Mouse (Mus musculus) gastrocnemius, postnatal 10 days (tissue): ENCODE data around the gene Aqp7. TPM values are rescaled to one million over a fixed set of nuclear protein-coding genes. Genes with fewer than 3 reads are reported as not detected.
"Not testable (repeated sequence)": the region's sequence is repeated elsewhere in the genome, so short reads cannot be mapped to it uniquely, and the experiment has no call there.

Source experiments
- DNase-seq: peaks from one replicate; pipeline ENCODE4 v3.0.0; 2021; ENCODE audit warnings: mixed read lengths
- long read RNA-seq, 2 experiments: library from polyadenylated mRNA; stranded (forward); transcript quantifications; one replicate each; pipeline ENCODE4 v2.0.0; 2021
- total RNA-seq, 2 experiments: library from RNA; stranded (reverse); gene quantifications; 2 replicates each; pipeline ENCODE4 v1.2.3; 2021

The Aqp7 gene
- total RNA-seq = 10 to 100 TPM; 10.6 to 11.4 TPM
- long read RNA-seq, experiment 1, transcript Aqp7-201 (8 exons, 2,527 nt) = major isoform, 8 of 15 reads
- long read RNA-seq, experiment 1, partial matches to known transcripts = 0 of 15 reads
- long read RNA-seq, experiment 1, other reads (novel, unspliced or antisense) = 7 of 15 reads
- long read RNA-seq, experiment 2, transcript Aqp7-201 (8 exons, 2,527 nt) = major isoform, 5 of 13 reads
- long read RNA-seq, experiment 2, partial matches to known transcripts = 0 of 13 reads
- long read RNA-seq, experiment 2, other reads (novel, unspliced or antisense) = 8 of 13 reads

GRCm38 (mm10) chr4:41047524-41048271 lies at the start of gene Aqp7:
TSS of gene Aqp7 (minus strand) at chr4:41048139.
- no peak for DNase-seq

- no peak for DNase-seq
These were observed 49.4 kb upstream of the Aqp7 start for GRCm38 (mm10) chr4:41097381-41097780.

DNA sequence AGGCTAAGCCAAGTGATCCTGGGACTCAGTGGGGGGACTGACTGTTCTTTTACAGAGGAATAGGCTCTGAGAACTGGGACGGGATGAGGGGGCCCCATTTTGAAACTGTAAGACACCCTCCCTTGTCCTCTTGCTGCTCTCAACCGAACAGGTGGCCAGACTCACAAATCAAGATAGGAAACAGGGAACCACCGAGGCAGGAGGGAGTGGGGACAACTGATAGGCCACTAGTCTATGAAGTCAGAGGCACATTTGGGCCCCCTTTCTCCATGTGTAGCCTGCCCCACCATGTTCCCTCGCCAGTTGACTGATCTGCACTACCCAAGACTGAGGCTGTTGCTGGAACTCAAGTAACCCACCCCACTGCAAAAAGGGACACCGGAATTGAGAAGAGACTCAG lies 48.9 kb upstream of the Aqp7 start:
- DNase-seq = no peak

DNA sequence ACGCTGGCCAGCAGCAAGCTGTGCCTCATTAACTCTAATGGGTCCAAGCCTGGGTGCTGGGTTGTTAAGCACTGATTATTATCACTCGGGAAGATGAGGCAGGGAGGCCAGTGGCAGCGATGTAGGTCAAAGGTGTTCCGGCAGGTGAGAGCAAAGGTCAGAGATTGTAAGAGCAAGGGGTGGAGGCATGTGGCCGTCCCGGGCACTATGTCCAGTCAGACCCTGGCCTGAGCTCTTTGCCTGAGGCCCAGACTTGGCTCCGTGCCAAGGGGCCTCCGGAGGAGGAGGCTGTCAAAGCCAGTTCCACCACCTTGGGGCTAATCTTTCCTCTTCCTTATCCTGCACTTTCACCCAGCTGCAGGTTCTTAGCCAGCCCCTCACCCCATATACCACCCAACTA lies 48.2 kb upstream of the Aqp7 start:
- no peak for DNase-seq

DNA sequence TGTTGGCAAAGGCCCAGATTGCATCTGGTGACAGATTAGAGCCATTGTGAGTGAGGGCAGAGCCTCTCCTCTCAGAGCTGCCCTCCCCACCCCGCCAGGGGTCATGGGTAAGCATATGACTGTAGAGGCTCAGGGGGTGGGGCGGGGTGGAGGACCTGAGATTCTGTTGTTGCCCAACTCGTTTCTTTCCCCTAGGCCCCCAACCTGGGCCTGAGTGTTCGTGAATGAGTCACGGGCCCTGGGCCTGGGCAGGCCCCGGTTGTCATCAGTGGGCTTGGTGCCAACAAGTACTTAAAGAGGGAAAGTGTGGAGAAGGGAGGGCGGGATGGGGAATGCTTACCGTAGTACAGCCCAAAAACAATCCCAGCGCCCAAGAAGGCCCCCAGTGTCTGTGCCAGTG lies 46.4 kb upstream of the Aqp7 start:
- DNase-seq = no peak

DNA sequence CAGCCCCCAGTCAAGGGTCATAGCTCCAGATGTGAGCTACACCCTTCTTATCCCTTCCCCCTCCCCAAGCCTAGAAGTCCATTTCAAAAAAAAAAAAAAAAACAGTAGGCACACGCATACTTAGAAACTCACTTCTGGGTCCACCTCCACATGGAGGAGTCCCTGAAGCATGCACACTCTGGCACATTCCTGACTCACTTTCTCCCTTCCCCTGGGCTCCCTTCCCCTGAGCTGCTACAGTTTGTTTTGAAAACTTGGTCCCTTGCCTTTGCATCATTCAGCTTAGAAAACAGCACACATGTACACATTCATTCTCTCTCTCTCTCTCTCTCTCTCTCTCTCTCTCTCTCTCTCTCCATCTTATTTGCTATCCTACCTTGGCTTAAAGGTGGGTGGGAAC lies 45.0 kb upstream of the Aqp7 start:
- DNase-seq = no peak

GRCm38 (mm10) chr4:41091391-41091790 lies 43.5 kb upstream of the Aqp7 start:
- no peak for DNase-seq

GRCm38 (mm10) chr4:41089705-41090104 lies 41.8 kb upstream of the Aqp7 start:
- DNase-seq = no peak

DNA sequence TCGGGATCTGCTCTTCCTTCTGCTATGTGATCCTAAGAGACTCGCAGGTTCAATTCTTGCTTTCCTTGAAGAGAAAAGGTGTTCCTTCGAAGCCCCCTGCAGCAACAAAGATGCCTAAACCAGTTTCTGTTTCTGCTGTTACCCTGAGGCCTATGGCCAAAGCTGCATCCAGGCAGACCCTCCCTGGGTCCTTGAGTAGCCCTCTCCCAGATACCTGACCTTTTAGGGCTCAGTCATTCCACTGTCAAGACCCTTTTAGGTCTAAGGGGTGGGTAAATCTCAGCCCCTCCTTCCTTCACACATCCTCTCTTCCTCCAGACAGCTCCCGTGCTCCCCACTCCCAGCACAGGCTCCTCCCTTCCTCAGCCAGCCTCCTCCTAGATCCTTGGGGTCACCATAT lies 41.2 kb upstream of the Aqp7 start:
- DNase-seq = no peak

GRCm38 (mm10) chr4:41087459-41088298 lies 39.7 kb upstream of the Aqp7 start:
- no peak for DNase-seq

DNA sequence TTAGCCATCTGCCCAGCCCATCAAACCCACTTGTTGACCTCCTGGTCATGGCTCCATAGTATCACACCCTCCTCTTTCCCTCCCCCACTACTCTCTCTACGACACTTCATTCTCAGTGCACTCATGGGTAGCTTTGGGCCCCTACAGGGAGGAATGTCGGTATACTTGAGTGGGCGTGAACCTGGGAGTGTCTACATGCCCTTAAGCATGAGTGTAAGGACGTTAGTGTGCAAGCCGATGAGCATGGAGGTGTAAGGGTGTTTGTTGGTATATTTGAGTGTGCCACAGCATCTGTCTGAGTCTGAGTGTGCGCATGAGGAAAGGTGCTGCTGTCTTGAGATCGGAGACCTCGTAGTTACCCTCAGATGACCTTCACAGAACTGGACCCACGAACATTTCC lies 39.0 kb upstream of the Aqp7 start:
- no peak for DNase-seq

- no peak for DNase-seq
These were observed 36.9 kb upstream of the Aqp7 start for GRCm38 (mm10) chr4:41084819-41085218.

GRCm38 (mm10) chr4:41082803-41083202 lies 34.9 kb upstream of the Aqp7 start:
- DNase-seq = not testable (repeated sequence)

- no peak for DNase-seq
These were observed 33.8 kb upstream of the Aqp7 start for GRCm38 (mm10) chr4:41081733-41082132.

- no peak for DNase-seq
These were observed 30.8 kb upstream of the Aqp7 start for GRCm38 (mm10) chr4:41078726-41079125.

- DNase-seq = no peak
These were observed 26.5 kb upstream of the Aqp7 start for GRCm38 (mm10) chr4:41074461-41074860.

DNA sequence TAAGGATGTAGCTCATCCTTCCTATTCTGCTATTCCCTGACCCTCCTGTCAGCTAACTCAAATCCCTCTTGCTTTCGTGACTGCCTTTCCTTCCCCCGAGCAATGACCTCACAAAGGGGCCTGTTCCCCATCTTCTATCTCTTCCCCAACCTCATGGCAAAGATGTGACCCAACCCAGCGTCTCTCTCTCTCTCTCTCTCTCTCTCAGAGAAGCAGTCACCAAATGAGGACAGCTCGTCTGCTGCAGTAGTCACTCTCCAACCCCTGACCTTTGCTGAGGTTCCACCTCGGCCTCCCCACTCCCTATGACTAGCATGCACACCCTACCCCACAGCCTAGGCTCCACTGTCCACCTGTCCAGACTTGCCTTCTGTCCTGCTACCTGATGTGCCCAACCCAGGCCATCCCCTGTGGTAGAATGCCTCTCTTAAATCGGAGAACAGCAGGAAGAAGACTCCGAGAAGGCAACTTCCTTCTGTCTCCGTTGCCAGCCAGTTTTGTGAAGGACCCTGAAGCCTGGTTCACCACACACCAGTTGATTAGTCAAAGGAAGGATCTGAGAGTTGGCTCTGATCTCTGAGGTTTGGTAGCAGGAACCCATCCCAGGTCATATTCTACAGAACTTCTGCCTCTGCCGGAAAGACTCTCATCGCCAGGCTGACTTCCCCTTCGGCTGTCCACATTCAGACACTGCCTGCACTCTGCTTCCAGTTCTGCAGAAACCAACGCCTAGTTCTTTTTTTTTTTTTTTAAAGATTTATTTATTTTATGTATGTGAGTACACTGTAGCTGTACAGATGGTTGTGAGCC lies 25.3 kb upstream of the Aqp7 start:
- DNase-seq = no peak

DNA sequence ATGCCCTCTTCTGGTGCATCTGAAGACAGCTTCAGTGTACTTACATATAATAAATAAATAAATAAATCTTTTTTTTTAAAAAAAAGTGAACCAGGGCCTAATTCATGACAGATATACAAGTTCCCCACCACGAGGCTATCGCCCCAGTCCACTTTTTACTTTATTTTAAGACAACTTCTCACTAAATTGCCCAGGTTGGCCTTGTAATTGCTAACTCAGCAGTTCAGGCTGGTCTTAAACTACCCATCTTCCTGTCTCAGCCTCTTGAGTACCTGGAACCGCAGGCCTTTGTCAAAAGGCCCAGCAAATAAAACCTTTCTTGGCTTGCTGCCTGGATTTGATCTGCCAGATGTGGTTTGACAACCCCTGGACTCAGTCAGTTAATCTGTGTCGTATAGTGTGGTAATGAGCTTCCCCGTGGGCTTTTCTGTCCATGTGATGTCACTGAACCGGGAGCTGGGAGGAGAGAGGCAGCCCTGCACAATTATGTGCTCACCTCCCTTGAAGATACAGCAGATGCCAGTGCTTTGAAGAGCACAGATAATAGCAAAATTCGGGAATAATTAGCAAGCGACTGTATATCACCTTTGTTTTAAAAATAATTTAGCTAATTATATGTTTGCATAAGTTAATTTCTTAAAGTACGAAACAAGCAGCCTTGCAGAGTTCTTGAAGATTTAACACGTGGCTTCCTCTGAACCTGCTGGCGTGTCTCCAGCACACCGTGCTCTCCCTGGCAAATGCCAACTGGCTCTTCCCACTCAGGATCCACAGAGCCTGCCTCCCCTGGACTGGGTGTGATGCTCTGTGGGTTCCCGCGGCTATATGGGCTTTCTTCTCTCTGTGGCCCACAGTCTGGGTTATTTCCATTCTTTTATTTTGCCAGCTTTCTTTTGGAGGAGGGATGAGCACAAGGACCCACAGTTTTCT lies 23.8 kb upstream of the Aqp7 start:
- no peak for DNase-seq

DNA sequence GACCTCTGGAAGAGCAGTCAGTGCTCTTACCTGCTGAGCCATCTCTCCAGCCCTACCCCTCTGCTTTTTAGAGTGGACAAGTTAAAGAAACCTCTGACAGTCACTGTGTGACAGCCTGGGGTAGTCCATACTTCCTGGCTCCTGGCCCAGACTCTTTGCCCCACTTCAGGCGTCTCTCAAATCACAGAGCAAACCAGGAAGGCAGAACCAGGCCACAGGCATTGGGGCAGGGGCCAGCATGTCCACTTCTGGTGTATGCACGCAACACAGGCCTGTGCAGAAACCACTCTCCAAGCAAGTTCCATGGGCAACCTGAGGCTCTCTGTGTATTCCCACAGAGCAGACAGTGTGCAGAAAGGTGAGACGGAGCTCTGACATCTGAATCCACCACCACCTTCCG lies 17.3 kb upstream of the Aqp7 start:
- DNase-seq = no peak

DNA sequence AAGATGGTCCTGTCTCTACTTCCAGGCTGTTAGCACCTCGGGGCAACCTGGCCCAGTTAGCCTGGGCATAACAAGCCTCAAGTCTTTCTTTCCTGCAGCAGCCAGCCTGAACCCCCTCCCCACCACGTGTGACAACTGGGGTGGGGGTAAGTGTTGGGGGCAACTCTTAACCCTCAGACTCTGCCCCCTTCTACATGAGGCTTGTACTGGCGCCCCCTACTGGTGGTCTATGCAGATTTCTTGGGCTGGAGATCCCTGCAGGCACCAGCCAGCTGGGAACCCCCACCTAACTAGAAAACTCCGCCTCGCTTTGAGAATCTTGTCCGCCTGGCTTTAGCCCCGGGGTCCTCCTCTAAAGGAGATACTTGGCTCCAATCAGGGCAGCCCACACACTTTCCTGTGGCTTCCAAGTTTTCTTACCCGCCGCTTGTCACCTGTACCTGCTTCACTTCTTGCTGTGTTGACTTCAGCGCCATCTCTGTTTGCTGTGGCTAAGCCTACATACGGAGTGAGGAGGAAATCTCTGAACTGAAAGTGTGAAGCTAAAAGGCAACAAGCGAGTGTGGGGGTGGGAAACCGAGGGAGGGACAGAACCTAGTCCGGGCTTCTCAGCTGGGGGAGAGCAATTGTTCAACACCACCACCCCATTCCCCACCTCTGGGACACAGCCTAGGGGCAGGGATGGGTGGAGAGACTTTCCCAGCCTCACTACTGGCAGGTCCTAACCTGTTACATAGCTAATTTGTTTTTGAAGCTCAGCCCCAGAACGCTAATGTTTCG lies 16.1 kb upstream of the Aqp7 start:
- DNase-seq = no peak
